Mouse (Mus musculus): ENCODE results near the gene Ndufa7.
A peak's percentile ranks its signal among the peaks of the same experiment; 100 is the strongest.
"Not testable (repeated sequence)": the region's sequence is repeated elsewhere in the genome, so short reads cannot be mapped to it uniquely, and the experiment has no call there.

Ndufa7 gene

GRCm38 (mm10) chr17:33811142-33811516, 13.2 kb upstream of the Ndufa7 start:
- no peak for DNase-seq (ENCODE audit: low spot score)

GRCm38 (mm10) chr17:33812475-33812874, 11.9 kb upstream of the Ndufa7 start:
- DNase-seq (ENCODE audit: low spot score), result no peak

- DNase-seq (ENCODE audit: low spot score), result no peak
These were observed 11.4 kb upstream of the Ndufa7 start for GRCm38 (mm10) chr17:33812990-33813389.

- no peak for DNase-seq (ENCODE audit: low spot score)
These were observed 9.0 kb upstream of the Ndufa7 start for GRCm38 (mm10) chr17:33815399-33815798.

- no peak for DNase-seq (ENCODE audit: low spot score)
These were observed 7.8 kb upstream of the Ndufa7 start for GRCm38 (mm10) chr17:33816612-33817011.

GRCm38 (mm10) chr17:33817184-33817968, 7.0 kb upstream of the Ndufa7 start:
- peak; percentile 95 for DNase-seq (ENCODE audit: low spot score)

GRCm38 (mm10) chr17:33817969-33818643, 6.3 kb upstream of the Ndufa7 start:
- no peak for DNase-seq (ENCODE audit: low spot score)

GRCm38 (mm10) chr17:33822436-33822959, 1.9 kb upstream of the Ndufa7 start:
- no peak for DNase-seq (ENCODE audit: low spot score)

GRCm38 (mm10) chr17:33823171-33823570, 1.2 kb upstream of the Ndufa7 start:
- DNase-seq (ENCODE audit: low spot score), result not testable (repeated sequence)

- DNase-seq (ENCODE audit: low spot score), result not testable (repeated sequence)
These were observed 592 bp downstream of the Ndufa7 start for GRCm38 (mm10) chr17:33824997-33825330.

- no peak for DNase-seq (ENCODE audit: low spot score)
These were observed 1.1 kb downstream of the Ndufa7 start for GRCm38 (mm10) chr17:33825462-33825861.

- DNase-seq (ENCODE audit: low spot score), result peak; percentile 57
These were observed 2.5 kb downstream of the Ndufa7 start for GRCm38 (mm10) chr17:33826850-33827249.

GRCm38 (mm10) chr17:33828892-33829291, 4.5 kb downstream of the Ndufa7 start:
- no peak for DNase-seq (ENCODE audit: low spot score)

GRCm38 (mm10) chr17:33829561-33829960, 5.2 kb downstream of the Ndufa7 start:
- DNase-seq (ENCODE audit: low spot score), result no peak

GRCm38 (mm10) chr17:33842966-33843795, 18.8 kb downstream of the Ndufa7 start, which contains the start of gene Cd320:
Gene Cd320, plus strand, starts transcription at chr17:33843091.
- DNase-seq (ENCODE audit: low spot score), result peak; percentile 91

- no peak for DNase-seq (ENCODE audit: low spot score)
These were observed 19.8 kb downstream of the Ndufa7 start for GRCm38 (mm10) chr17:33844196-33844595.

- no peak for DNase-seq (ENCODE audit: low spot score)
These were observed 23.8 kb downstream of the Ndufa7 start for GRCm38 (mm10) chr17:33848139-33848538.

GRCm38 (mm10) chr17:33851331-33851730, 27.0 kb downstream of the Ndufa7 start:
- DNase-seq (ENCODE audit: low spot score), result no peak

- no peak for DNase-seq (ENCODE audit: low spot score)
These were observed 33.4 kb downstream of the Ndufa7 start for GRCm38 (mm10) chr17:33857816-33858215.

- no peak for DNase-seq (ENCODE audit: low spot score)
These were observed 41.1 kb downstream of the Ndufa7 start for GRCm38 (mm10) chr17:33865330-33866030.

- not testable (repeated sequence) for DNase-seq (ENCODE audit: low spot score)
These were observed 49.2 kb downstream of the Ndufa7 start, which contains the start of gene Gm7029 for GRCm38 (mm10) chr17:33873537-33873936. Gene Gm7029, plus strand, starts transcription at chr17:33873837.

GRCm38 (mm10) chr17:33874411-33874810, 50.0 kb downstream of the Ndufa7 start:
- DNase-seq (ENCODE audit: low spot score), result no peak
